Mouse (Mus musculus): ENCODE results near the gene Stim2. TPM values are rescaled to one million over a fixed set of nuclear protein-coding genes. Genes with fewer than 3 reads are reported as not detected.

Stim2 gene
- total and polyA plus RNA-seq, 3 experiments: 11.7 to 18.6 TPM; not detected in 1

GRCm38 (mm10) chr5:54049940-54050339 is 51.6 kb downstream of the Stim2 start:
- H3K27me3 ChIP-seq (ENCODE audit: control insufficient read depth in 1 of 2, insufficient read depth in 2 of 2, low read length in 2 of 2): no peaks in the 10 kb centered on the region
- H3K4me3 ChIP-seq (ENCODE audit: control insufficient read depth in 1 of 2, insufficient read depth in 1 of 2, low read depth in 2 of 2, low read length in 2 of 2): no peak overlapping the region
- peaks cover 8% of the 10 kb centered on the region; the same call in 1 of the 2 replicates for H3K79me2 ChIP-seq (ENCODE audit: control insufficient read depth, insufficient read depth, low read length, poor library complexity)
- peaks cover 30 to 44% of the 10 kb centered on the region in 2 experiments for H3K4me1 ChIP-seq (ENCODE audit: control insufficient read depth in 1 of 2, insufficient read depth in 2 of 2, low read length in 2 of 2)
- H3K9me3 ChIP-seq (replicated peaks; ENCODE audit: insufficient read depth, low read length): no peaks in the 10 kb centered on the region
- no peak overlapping the region for H3K9ac ChIP-seq (ENCODE audit: control insufficient read depth, low read depth, low read length, poor library complexity, severe bottlenecking)
- no peak for TF ChIP-seq SIN3A (IDR thresholded peaks at IDR 0.05; ENCODE audit: low read length)
- TF ChIP-seq RAD21 (IDR thresholded peaks at IDR 0.05; ENCODE audit: low read depth, low read length): no peak
- no peak for TF ChIP-seq ZNF384 (IDR thresholded peaks at IDR 0.05; ENCODE audit: low read depth, low read length)
- TF ChIP-seq CHD1 (IDR thresholded peaks at IDR 0.05; ENCODE audit: low read depth, low read length): no peak
- TF ChIP-seq E2F4 (IDR thresholded peaks at IDR 0.05; ENCODE audit: borderline replicate concordance, low read depth, low read length): no peak
- no peak for TF ChIP-seq HCFC1 (IDR thresholded peaks at IDR 0.05; ENCODE audit: low read depth, low read length)
- H3K27ac ChIP-seq (ENCODE audit: control insufficient read depth, low read depth, low read length): no peak overlapping the region
- no peak for DNase-seq (ENCODE audit: low read depth, low spot score)
- H3K36me3 ChIP-seq (ENCODE audit: control insufficient read depth in 1 of 2, insufficient read depth in 2 of 2, low read length in 2 of 2): peaks cover 0 to 51% of the 10 kb centered on the region in 2 experiments; a peak in 3 of 4 replicates

- TF ChIP-seq CHD1 (IDR thresholded peaks at IDR 0.05; ENCODE audit: low read depth, low read length) (no peak), TCF12 (IDR thresholded peaks at IDR 0.05; ENCODE audit: low read depth, low read length) (no peak), RCOR1 (IDR thresholded peaks at IDR 0.05; ENCODE audit: low read depth, low read length) (no peak), NRF1 (IDR thresholded peaks at IDR 0.05; ENCODE audit: insufficient read depth, low read depth, low read length, poor library complexity, severe bottlenecking) (no peak), ZNF384 (IDR thresholded peaks at IDR 0.05; ENCODE audit: low read depth, low read length) (no peak), HCFC1 (IDR thresholded peaks at IDR 0.05; ENCODE audit: low read depth, low read length) (no peak), EP300 (IDR thresholded peaks at IDR 0.05; ENCODE audit: low read depth in 1 of 2, low read length in 2 of 2) (no peak), CHD2 (IDR thresholded peaks at IDR 0.05; ENCODE audit: low read length) (no peak), POLR2A (IDR thresholded peaks at IDR 0.05; ENCODE audit: control insufficient read depth in 1 of 2, insufficient read depth in 1 of 2, low read depth in 1 of 2, low read length in 2 of 2, poor library complexity in 1 of 2) (no peak), SMC3 (IDR thresholded peaks at IDR 0.05; ENCODE audit: low read depth, low read length) (no peak), ZMIZ1 (IDR thresholded peaks at IDR 0.05; ENCODE audit: low read depth, low read length) (no peak), ZKSCAN1 (IDR thresholded peaks at IDR 0.05; ENCODE audit: low read depth, low read length) (no peak), BHLHE40 (IDR thresholded peaks at IDR 0.05; ENCODE audit: borderline replicate concordance, low read depth, low read length) (no peak), POLR2AphosphoS2 (IDR thresholded peaks at IDR 0.05; ENCODE audit: low read length) (no peak), USF2 (IDR thresholded peaks at IDR 0.05; ENCODE audit: borderline replicate concordance in 1 of 2, insufficient read depth in 1 of 2, low read depth in 1 of 2, low read length in 2 of 2) (no peak), MYB (IDR thresholded peaks at IDR 0.05; ENCODE audit: low read depth, low read length) (no peak), KAT2A (conservative IDR thresholded peaks at IDR 0.05; ENCODE audit: low read depth, low read length) (no peak)
- Histone ChIP-seq H3K79me2 (ENCODE audit: control insufficient read depth, insufficient read depth, low read length, poor library complexity) (peaks cover 8% of the 10 kb centered on the region; the same call in 1 of the 2 replicates), H3K9ac (ENCODE audit: control insufficient read depth, low read depth, low read length, poor library complexity, severe bottlenecking) (0 out of 2 replicates have a peak overlapping the region, but pooled peaks have one; percentile 3), H3K4me3 (ENCODE audit: control insufficient read depth in 1 of 2, insufficient read depth in 1 of 2, low read depth in 2 of 2, low read length in 2 of 2) (no peak overlapping the region), H3K36me3 (ENCODE audit: control insufficient read depth in 1 of 2, insufficient read depth in 2 of 2, low read length in 2 of 2) (peaks cover 0 to 43% of the 10 kb centered on the region in 2 experiments; a peak in 3 of 4 replicates), H3K4me1 (ENCODE audit: control insufficient read depth in 1 of 2, insufficient read depth in 2 of 2, low read length in 2 of 2) (peaks cover 19 to 40% of the 10 kb centered on the region in 2 experiments), H3K27me3 (ENCODE audit: control insufficient read depth in 1 of 2, insufficient read depth in 2 of 2, low read length in 2 of 2) (no peaks in the 10 kb centered on the region), H3K27ac (ENCODE audit: control insufficient read depth, low read depth, low read length) (peak overlapping the region; percentile 11; the same call in 1 of the 2 replicates), H3K9me3 (replicated peaks; ENCODE audit: insufficient read depth, low read length) (no peaks in the 10 kb centered on the region)
- DNase-seq (ENCODE audit: low read depth, low spot score): peak; percentile 60
These were observed 52.8 kb downstream of the Stim2 start for GRCm38 (mm10) chr5:54051056-54051455.

Data from MEL (cell line).